Mouse (Mus musculus): ENCODE results near the gene Cdh22. TPM values are rescaled to one million over a fixed set of nuclear protein-coding genes. Genes with fewer than 3 reads are reported as not detected.

The Cdh22 gene
- total RNA-seq (2021) = under 1 TPM; 0.26 to 0.42 TPM
- long read RNA-seq, experiment 1 = 0 reads
- long read RNA-seq, experiment 2 = 0 reads

DNA sequence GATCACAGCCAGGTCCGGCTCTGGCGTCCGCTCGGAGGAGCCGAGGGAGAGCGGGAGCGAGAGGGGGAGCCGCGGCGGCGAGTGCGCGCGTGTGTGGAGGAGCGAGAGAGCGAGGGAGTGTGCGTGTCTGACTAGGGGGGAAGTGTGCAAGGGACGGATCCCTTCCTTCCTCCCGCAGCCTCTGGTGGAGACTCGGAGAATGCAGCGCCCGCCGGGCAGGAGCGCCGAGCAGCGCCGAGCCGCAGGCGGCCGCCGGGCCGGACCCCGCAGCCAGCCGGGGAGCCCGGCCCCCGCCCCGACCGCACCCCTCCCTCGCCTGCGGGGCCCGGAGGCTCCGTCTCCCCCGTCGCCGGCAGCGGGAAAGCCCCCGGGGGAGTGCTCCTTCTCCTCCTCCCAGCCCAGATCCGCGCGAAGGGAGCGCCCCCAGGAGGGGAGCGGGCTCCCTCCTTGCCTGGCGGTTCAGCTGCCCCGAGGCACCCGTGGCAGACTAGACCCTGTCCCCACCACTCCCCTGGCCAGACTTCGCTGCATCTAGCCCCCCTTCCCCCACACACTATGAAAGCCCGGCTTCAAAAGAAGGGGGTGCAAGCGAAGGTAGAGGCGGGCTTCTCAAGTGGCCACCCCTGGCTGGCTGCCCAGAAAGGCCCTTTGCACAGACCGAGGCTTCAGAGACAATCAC lies at the start of gene Cdh22:
Gene Cdh22, minus strand, starts transcription at position 241 of the 679 bp plus-strand sequence.
- DNase-seq (ENCODE audit: low spot score in 2 of 2) = peak; percentile 45 to 74

GRCm38 (mm10) chr2:165284377-165284776 lies 49.7 kb upstream of the Cdh22 start:
- DNase-seq (ENCODE audit: low spot score in 2 of 2) = no peak

- DNase-seq (ENCODE audit: low spot score in 2 of 2) = no peak
Observed at GRCm38 (mm10) chr2:165283644-165284043, 49.0 kb upstream of the Cdh22 start.

GRCm38 (mm10) chr2:165281779-165282311 lies 47.2 kb upstream of the Cdh22 start:
- DNase-seq (ENCODE audit: low spot score in 2 of 2) = no peak

DNA sequence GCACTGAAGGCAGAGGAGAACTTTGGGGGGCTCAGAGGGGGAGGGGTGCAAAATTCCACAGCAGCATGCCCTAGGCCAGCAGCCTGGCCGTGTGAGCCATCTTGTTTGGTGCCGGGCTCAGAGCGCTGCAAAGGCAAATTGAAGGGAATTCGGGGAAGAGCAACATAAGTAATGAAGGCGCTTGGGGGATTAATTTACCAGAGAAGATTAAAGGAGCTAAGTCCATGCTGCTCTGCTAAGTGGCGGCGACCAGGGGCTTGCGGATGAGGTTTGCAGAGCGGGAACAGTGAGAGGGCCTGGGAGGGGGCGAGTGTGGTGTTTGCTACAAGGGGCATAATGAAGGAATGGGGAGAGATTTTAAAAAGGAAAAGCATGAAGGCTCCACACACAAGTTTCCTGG lies 44.7 kb upstream of the Cdh22 start:
- DNase-seq (ENCODE audit: low spot score in 2 of 2) = no peak

DNA sequence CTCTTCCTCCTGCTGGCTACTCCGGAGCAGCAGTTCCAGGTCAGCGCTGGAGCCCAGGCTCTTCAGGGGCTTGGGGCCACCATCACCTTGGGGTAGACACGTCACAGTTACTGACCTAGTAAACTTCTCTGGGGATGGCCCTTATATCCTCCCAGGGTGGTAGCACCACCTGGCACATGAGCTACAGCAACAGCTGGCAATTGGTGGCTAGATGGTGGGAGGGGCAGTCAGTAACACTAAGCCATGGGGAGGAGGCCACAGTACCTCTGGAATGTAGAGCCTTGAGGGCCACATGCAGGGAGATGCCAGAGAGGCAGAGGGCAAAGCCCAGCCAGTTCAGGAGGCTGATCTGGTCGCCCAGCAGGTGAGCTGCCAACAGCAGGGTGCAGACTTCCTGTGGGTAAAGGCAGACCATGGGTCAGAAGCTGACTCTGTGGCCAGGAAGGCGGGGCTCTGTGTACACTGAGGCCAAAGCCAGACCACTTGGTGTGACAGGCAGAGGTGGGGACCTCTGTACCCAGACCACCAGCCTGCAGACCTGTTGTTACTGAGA lies 42.6 kb upstream of the Cdh22 start:
- DNase-seq (ENCODE audit: low spot score in 2 of 2) = no peak

GRCm38 (mm10) chr2:165275824-165276223 lies 41.2 kb upstream of the Cdh22 start:
- DNase-seq (ENCODE audit: low spot score in 2 of 2) = peak in 1 of 2 experiments; percentile 64

DNA sequence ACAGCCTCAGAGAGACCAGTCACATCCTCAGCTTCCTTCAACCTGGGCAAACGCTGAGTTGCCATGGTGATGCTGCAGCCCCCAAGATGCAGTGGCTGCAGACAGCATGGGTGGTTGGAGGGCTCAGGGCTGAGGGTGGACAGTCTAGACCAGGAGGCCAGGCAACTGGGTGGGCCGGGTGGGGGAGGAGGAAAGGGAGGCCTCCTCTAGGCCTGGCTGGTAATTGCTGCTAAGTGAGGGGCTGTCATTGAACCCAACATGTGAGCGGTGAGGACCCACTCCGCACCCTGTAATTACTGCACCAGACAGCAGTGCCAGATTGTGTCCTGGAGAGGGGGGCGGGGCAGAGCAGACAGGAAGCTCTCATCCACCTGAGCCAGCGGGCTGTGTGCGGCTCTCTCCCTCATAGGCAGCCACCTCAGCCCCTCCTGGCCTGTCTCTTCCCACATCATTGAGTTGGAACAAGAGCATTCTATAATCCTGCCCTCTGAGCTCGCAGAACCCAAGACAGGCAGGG lies 40.5 kb upstream of the Cdh22 start:
- no peak for DNase-seq (ENCODE audit: low spot score in 2 of 2)

DNA sequence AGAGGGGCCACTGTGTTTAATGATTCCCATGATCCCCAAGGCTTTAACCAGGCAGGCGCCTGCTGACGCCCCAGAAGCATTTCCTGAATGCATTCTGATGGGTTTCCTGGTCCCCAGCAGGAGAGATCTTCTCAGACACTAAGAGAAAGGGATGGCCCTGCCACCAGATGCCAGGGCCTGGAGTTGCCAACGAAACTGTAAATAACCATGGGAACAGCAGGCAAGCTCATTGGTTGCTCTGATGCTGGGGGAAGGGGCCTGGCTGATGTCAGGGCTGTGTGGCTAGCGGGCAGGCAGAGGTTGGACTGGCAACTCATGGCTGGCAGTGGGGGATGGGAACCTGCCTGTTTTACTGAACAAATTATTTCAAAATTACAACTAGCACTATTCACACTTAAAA lies 38.9 kb upstream of the Cdh22 start:
- no peak for DNase-seq (ENCODE audit: low spot score in 2 of 2)

- DNase-seq (ENCODE audit: low spot score in 2 of 2) = no peak
Observed at GRCm38 (mm10) chr2:165271326-165271725, 36.7 kb upstream of the Cdh22 start.

DNA sequence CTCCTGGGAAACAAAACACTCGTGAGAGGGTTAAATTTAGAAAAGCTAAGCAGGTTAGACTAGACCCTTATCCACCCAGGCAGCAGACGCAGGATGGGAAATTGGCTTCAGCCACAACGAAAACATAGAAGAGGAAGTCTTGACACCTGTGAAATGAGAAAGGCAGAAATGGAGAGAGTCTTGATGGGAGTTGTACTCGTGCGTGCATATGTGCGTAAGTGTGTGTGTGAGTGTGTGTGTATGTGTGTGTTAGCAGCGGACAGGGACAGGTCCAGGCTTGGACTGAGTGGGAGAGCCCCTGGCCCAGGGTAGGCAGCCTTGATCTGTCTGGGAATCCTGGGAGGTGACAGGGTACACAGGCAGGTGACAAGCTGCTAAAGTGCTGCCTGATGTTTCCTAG lies 36.2 kb upstream of the Cdh22 start:
- DNase-seq (ENCODE audit: low spot score in 2 of 2) = no peak

GRCm38 (mm10) chr2:165266739-165267138 lies 32.1 kb upstream of the Cdh22 start:
- no peak for DNase-seq (ENCODE audit: low spot score in 2 of 2)

DNA sequence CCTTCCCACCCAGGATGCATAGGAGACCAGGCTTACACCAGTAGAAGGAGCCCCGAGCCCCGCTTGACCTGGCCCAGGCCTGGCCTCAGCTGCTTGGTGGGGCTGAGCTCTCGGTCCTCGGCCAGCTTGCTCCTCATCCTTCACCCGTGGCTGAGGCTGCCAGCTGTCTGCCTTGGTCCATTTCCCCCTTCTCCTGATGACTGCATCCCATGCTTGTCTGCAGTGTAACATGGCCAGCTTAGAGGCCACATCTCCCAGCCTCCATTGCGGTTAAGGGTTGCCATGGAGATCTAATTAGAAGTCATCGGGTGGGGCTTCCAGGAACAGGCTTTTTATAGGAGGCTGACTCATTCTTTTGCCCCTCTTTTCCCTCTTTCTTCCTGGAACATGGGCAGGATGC lies 29.2 kb upstream of the Cdh22 start:
- no peak for DNase-seq (ENCODE audit: low spot score in 2 of 2)

DNA sequence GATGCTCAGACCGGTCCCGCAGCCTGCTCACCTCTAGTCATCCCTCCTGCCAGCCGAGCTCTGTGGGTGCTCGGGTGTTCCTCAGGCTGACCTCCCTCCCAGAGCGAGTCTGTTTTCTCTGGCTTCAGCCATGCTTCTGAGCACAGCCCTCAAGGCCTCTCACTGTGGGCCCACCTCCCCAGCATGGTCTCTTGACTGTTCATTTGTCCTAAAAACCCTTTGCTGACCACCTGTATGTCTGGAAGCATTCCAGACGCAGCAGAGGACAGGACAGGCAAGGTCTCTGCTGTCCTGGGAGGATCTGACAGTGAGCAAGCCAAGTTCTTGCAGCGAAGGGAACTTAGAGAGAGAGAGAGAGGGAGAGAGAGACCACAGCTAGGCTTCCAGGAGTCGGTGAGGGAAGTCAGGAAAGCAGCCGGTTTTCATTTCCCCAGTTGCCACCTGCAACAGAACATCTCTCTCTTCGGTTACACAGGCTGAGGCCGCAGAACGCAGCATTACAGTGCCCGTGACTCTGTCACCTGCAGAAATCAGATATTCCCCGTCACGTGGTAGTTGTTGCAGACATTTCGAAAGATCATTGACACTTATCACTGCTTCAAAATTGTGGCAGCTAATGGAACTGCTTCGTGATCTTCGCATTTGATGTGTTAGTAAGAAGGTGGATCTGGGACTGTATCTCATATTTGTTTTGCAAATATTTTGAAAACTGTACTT lies 27.8 kb upstream of the Cdh22 start:
- DNase-seq (ENCODE audit: low spot score in 2 of 2) = no peak

DNA sequence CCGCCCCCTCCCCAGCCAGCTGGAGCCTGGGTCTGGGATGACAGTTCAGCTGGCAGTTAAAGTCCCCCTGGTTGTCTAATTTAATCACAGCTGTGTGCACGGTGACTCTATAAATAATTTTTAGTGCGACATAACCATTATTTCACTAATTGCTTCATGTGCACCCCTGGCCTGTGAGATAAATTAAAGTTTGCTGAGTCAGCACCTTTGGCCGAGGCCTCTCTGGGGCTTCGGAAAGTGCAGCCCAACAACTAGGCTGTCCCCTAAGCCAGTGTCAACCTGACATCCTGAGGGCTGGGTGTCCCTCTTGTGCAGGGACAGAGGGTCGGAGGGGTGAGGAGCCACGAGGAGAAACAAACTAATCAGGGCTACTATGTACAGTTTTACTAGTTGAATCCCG lies 25.2 kb upstream of the Cdh22 start:
- no peak for DNase-seq (ENCODE audit: low spot score in 2 of 2)

GRCm38 (mm10) chr2:165258321-165258720 lies 23.7 kb upstream of the Cdh22 start:
- DNase-seq (ENCODE audit: low spot score in 2 of 2) = no peak

DNA sequence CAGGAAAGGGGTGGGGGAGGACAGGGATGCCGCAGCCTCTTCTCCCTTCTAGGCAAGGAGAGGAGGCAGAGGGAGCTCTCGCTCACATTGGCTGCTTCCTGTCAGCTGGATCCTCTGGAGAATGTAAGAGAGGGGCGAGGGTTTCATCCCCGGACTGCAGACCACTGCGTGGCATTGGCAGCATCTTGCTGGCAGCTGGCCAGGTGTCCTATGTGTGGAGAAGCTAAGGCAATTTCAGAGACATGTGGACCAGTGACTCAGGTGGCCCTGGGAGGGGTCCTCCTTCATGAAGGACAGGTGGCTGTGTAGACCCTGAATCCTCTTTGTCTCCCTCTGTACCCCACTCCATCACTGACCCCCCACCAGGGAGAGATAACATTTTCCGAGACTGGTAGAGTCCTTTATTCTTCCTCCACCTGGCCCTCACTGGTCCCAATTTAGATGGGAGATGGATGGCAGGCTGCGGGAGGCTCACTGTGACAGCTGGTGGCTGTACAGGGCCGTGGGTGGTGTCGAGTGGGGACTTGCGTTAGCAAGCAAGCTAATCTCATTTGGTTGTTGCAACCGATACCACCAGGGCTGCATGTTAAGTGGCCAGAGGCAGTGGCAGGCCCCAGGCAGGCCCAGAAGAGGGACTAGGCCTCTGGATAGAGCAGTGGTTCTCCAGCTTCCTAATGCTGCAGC lies 22.6 kb upstream of the Cdh22 start:
- DNase-seq (ENCODE audit: low spot score in 2 of 2) = no peak

DNA sequence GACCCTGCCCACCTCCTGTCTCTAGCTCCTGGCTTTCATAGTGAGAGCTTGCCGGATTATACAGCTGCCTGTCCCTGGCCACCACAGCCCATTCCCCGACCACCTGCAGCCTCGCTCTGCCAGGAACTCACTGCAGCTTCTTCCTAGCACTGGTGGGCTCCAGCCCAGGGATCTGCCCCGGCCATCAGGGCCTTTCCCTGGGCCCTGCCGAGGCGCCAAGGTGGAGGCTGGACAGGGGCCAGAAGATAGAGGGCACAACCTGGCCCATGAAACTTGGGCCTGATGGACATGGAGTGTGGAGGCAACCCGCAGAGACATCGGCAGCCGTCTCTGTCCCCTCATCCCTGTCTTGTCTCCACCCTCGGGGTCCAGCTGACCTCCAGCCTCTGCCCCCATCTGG lies 21.6 kb upstream of the Cdh22 start:
- no peak for DNase-seq (ENCODE audit: low spot score in 2 of 2)

- no peak for DNase-seq (ENCODE audit: low spot score in 2 of 2)
Observed at GRCm38 (mm10) chr2:165253867-165254266, 19.2 kb upstream of the Cdh22 start.

GRCm38 (mm10) chr2:165253269-165253668 lies 18.6 kb upstream of the Cdh22 start:
- no peak for DNase-seq (ENCODE audit: low spot score in 2 of 2)

DNA sequence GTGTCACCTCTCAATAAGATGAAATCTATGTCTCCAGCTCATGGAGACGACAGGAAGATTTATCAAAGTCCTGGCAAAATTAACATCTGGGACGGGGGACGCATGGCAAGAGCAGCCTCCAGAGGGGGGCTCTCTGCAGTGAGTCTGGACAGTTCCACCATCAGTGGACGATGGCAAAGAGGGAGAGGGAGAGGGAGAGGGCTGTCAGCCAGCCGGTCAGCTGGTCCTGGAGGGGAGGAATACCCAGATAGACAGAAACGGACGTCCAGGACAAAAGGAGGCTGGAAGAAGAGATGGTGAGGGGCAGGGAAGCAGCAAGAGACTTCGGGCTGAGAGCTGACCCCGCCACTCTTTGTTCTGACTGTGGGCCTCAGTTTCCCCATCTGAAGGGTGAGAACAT lies 18.1 kb upstream of the Cdh22 start:
- DNase-seq (ENCODE audit: low spot score in 2 of 2) = no peak
